Mouse (Mus musculus) urinary bladder, postnatal 14 days (tissue): ENCODE measurements around the gene Fhl3.

ENCODE experiments used
- DNase-seq: peaks from one replicate; pipeline ENCODE4 v3.0.0; 2021; ENCODE audit warnings: low spot score

Fhl3 gene

DNA sequence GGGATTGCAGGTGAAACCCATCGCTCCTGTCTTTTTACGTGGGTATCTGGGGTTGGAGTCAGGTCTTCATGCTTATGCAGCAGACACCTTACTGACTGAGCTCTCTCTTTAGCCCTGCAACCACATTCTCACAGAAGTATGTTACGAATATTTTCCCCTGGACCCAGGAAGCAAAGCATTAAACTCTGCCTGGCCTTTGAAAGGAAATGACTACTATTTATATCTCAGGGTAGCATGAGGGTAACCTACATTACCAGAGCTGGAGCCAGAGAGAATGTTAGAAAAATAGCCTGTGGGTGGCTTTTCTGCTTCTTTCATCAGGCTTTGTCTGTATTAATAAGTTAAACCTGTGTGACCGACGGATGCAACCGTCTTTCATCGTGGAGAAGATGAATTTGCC, 55.0 kb downstream of the Fhl3 start:
- DNase-seq, result no peak
